In genomic region chr4:57175329-57175728, GRCm38 (mm10) we compare ENCODE assay signal across 14 mouse cellular contexts. TPM values are rescaled to one million over a fixed set of nuclear protein-coding genes. Genes with fewer than 3 reads are reported as not detected.
A peak's percentile ranks its signal among the peaks of the same experiment; 100 is the strongest.
DNase-seq lines count a peak whose midpoint lies in the region; ATAC-seq lines count a peak whose summit lies in the region.
"Had no signal": no experiment of that assay in that cellular context is flagged by ENCODE, and none has a peak within 500 bp of the region (broad histone marks: within the 10 kb centered on the region; RNA-seq: fewer than 3 reads in every experiment).

No protein-coding gene starts in this region.

- no peak overlapping the region for H3K27ac ChIP-seq in heart, embryonic 13.5 days (replicated peaks)
- H3K27ac ChIP-seq in embryonic facial prominence, embryonic 14.5 days (replicated peaks; ENCODE audit: low read depth, low read length), result no peak overlapping the region
- H3K27ac ChIP-seq: hindbrain, embryonic 15.5 days; neural tube, embryonic 15.5 days had no signal

- intact Hi-C loops in heart, postnatal 14 days (cut with DNase I), result no loop called here

- ATAC-seq in heart, embryonic 13.5 days (ENCODE audit: extremely low read depth, insufficient number of reproducible peaks, low FRiP score, low TSS enrichment), result no peak
- peak; percentile 33; the same call in 1 of the 2 replicates for ATAC-seq in embryonic facial prominence, embryonic 14.5 days (ENCODE audit: low read depth)

- H3K4me1 ChIP-seq in heart, embryonic 13.5 days, result peaks cover 33% of the 10 kb centered on the region
- H3K4me1 ChIP-seq in embryonic facial prominence, embryonic 14.5 days (ENCODE audit: control insufficient read depth, insufficient read depth, low read length), result peaks cover 7% of the 10 kb centered on the region
- H3K4me1 ChIP-seq: hindbrain, embryonic 15.5 days; neural tube, embryonic 15.5 days had no signal

- H3K9ac ChIP-seq in heart, embryonic 13.5 days, result 0 out of 2 replicates have a peak overlapping the region, but pooled peaks have one; percentile 28
- no peak overlapping the region for H3K9ac ChIP-seq in embryonic facial prominence, embryonic 14.5 days (ENCODE audit: low read depth, low read length)
- H3K9ac ChIP-seq: hindbrain, embryonic 15.5 days; lung, embryonic 14.5 days; neural tube, embryonic 15.5 days had no signal

- no peak for DNase-seq in heart, postnatal 14 days
- peak; percentile 29 to 52 for DNase-seq in lung, adult 18-20 months
- DNase-seq in lung, postnatal 14 days, result no peak
- peak; percentile 33 for DNase-seq in embryonic facial prominence, embryonic 14.5 days (ENCODE audit: low spot score)
- no peak for DNase-seq in thymus, adult 18-20 months
- DNase-seq in MN1 (ENCODE audit: low spot score), result no peak
- DNase-seq: cerebellum, adult 8-10 months; gastrocnemius, postnatal 14 days; liver; lung, embryonic 14.5 days had no signal

- H3K4me3 ChIP-seq in heart, embryonic 13.5 days, result no peak overlapping the region
- no peak overlapping the region for H3K4me3 ChIP-seq in embryonic facial prominence, embryonic 14.5 days (ENCODE audit: low read depth, low read length)
- H3K4me3 ChIP-seq: hindbrain, embryonic 15.5 days; neural tube, embryonic 15.5 days had no signal

- H3K4me2 ChIP-seq in heart, embryonic 13.5 days, result no peak overlapping the region
- no peak overlapping the region for H3K4me2 ChIP-seq in embryonic facial prominence, embryonic 14.5 days (ENCODE audit: low read depth, low read length)
- H3K4me2 ChIP-seq: hindbrain, embryonic 15.5 days; lung, embryonic 14.5 days; midbrain, embryonic 11.5 days; neural tube, embryonic 15.5 days had no signal

- no peaks in the 10 kb centered on the region for H3K36me3 ChIP-seq in heart, embryonic 13.5 days
- H3K36me3 ChIP-seq in embryonic facial prominence, embryonic 14.5 days (ENCODE audit: control insufficient read depth, insufficient read depth, low read length), result no peaks in the 10 kb centered on the region
- H3K36me3 ChIP-seq: hindbrain, embryonic 15.5 days; neural tube, embryonic 15.5 days had no signal

- H3K9me3 ChIP-seq in heart, embryonic 13.5 days, result no peaks in the 10 kb centered on the region
- no peaks in the 10 kb centered on the region for H3K9me3 ChIP-seq in embryonic facial prominence, embryonic 14.5 days (ENCODE audit: control insufficient read depth, low read length)
- H3K9me3 ChIP-seq: hindbrain, embryonic 15.5 days; neural tube, embryonic 15.5 days had no signal

- WGBS in heart, embryonic 13.5 days, result 58% methylated on average over 10 of the region's 10 CpGs
- 47% methylated on average over 10 of the region's 10 CpGs for WGBS in embryonic facial prominence, embryonic 14.5 days

- no peaks in the 10 kb centered on the region for H3K27me3 ChIP-seq in heart, embryonic 13.5 days (replicated peaks)
- no peaks in the 10 kb centered on the region for H3K27me3 ChIP-seq in embryonic facial prominence, embryonic 14.5 days (replicated peaks; ENCODE audit: control insufficient read depth, insufficient read depth, low read length)
- H3K27me3 ChIP-seq: hindbrain, embryonic 15.5 days; neural tube, embryonic 15.5 days had no signal

RNA-seq across cellular contexts. Expression of gene Epb41l4b, which starts 32.1 kb away (rescaled TPM):
- polyA plus RNA-seq in heart, embryonic 13.5 days (2015; fragmentation: Nextera tagmentation; extraction: Ambion mirVana), result 0.46 and 0.64 TPM in 2 replicates
- 1 to 10 TPM; 4.3 to 4.9 TPM for total RNA-seq in heart, postnatal 14 days (2021)
- 4.8 and 5.2 TPM in 2 replicates for polyA plus RNA-seq in embryonic facial prominence, embryonic 14.5 days (2014; fragmentation: Nextera tagmentation; extraction: Ambion mirVana)

Comparison
In these comparisons a context has a peak if more than half of its experiments do, and no peak if none do; other contexts are left out.
1. DNase-seq: peak in lung, adult 18-20 months (2 of 2) and embryonic facial prominence, embryonic 14.5 days (single experiment); none in heart, postnatal 14 days (0 of 2), lung, postnatal 14 days (single experiment), thymus, adult 18-20 months (0 of 2) and MN1 (single experiment).